Mouse (Mus musculus): ENCODE results near the gene Chadl. TPM values are rescaled to one million over a fixed set of nuclear protein-coding genes. Genes with fewer than 3 reads are reported as not detected.

Gene Chadl
- polyA plus RNA-seq, 1 experiment from 2014 or later, result 29.7 TPM

GRCm38 (mm10) chr15:81661701-81662100 is 35.4 kb downstream of the Chadl start:
- Histone ChIP-seq H3K4me3 (replicated peaks; ENCODE audit: low read length) (no peak overlapping the region), H3K4me2 (replicated peaks) (no peak overlapping the region), H3K9ac (no peak overlapping the region), H3K27me3 (ENCODE audit: control insufficient read depth, insufficient read depth, low read length) (no peaks in the 10 kb centered on the region), H3K9me3 (ENCODE audit: control insufficient read depth, low read length) (no peaks in the 10 kb centered on the region), H3K27ac (no peak overlapping the region), H3K4me1 (replicated peaks; ENCODE audit: control insufficient read depth, insufficient read depth, low read length) (peaks cover 9% of the 10 kb centered on the region), H3K36me3 (replicated peaks; ENCODE audit: control insufficient read depth, insufficient read depth) (no peaks in the 10 kb centered on the region)
- 93% methylated on average over 2 of the region's 2 CpGs for WGBS
- DNase-seq (ENCODE audit: low spot score) (no peak), ATAC-seq (ENCODE audit: low FRiP score) (no peak)

- Histone ChIP-seq H3K36me3 (replicated peaks; ENCODE audit: control insufficient read depth, insufficient read depth) (peaks cover 62% of the 10 kb centered on the region), H3K4me1 (replicated peaks; ENCODE audit: control insufficient read depth, insufficient read depth, low read length) (no peaks in the 10 kb centered on the region), H3K9me3 (ENCODE audit: control insufficient read depth, low read length) (no peaks in the 10 kb centered on the region), H3K4me2 (replicated peaks) (no peak overlapping the region), H3K27me3 (ENCODE audit: control insufficient read depth, insufficient read depth, low read length) (no peaks in the 10 kb centered on the region), H3K27ac (no peak overlapping the region), H3K9ac (no peak overlapping the region), H3K4me3 (replicated peaks; ENCODE audit: low read length) (no peak overlapping the region)
- 89% methylated on average over 7 of the region's 7 CpGs for WGBS
- DNase-seq (ENCODE audit: low spot score) (no peak), ATAC-seq (ENCODE audit: low FRiP score) (no peak)
Observed at GRCm38 (mm10) chr15:81650636-81651035, 46.5 kb downstream of the Chadl start.

DNA sequence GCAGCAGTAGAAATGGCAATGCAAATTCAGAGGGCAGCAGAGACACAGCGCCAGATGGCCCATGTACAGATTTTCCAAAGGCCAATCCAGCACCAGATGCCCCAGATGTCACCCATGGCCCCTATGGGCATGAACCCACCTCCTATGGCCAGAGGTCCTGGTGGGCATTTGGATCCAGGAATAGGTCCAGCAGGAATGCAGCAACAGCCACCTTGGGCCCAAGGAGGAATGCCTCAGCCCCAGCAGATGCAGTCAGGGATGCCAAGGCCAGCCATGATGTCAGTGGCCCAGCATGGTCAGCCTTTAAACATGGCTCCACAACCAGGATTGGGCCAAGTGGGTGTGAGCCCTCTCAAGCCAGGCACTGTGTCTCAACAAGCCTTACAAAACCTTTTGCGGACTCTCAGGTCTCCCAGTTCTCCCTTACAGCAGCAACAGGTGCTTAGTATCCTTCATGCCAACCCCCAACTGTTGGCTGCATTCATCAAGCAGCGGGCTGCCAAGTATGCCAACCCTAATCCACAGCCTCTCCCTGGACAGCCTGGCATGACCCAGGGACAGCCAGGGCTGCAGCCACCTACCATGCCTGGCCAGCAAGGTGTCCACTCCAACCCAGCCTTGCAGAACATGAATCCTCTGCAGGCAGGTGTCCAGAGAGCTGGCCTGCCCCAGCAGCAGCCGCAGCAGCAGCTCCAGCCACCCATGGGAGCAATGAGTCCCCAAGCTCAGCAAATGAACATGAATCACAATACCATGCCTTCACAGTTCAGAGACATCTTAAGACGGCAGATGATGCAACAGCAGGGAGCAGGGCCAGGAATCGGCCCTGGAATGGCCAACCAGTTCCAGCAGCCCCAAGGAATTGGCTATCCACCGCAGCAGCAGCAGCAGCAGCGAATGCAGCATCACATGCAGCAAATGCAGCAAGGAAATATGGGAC is 47.3 kb downstream of the Chadl start:
- H3K27ac ChIP-seq, result no peak overlapping the region
- no peaks in the 10 kb centered on the region for H3K4me1 ChIP-seq (replicated peaks; ENCODE audit: control insufficient read depth, insufficient read depth, low read length)
- ATAC-seq (ENCODE audit: low FRiP score), result no peak
- H3K9ac ChIP-seq, result no peak overlapping the region
- H3K9me3 ChIP-seq (ENCODE audit: control insufficient read depth, low read length), result no peaks in the 10 kb centered on the region
- 93% methylated on average over 8 of the region's 8 CpGs for WGBS
- H3K36me3 ChIP-seq (replicated peaks; ENCODE audit: control insufficient read depth, insufficient read depth), result peaks cover 70% of the 10 kb centered on the region
- no peaks in the 10 kb centered on the region for H3K27me3 ChIP-seq (ENCODE audit: control insufficient read depth, insufficient read depth, low read length)
- DNase-seq (ENCODE audit: low spot score), result no peak
- no peak overlapping the region for H3K4me3 ChIP-seq (replicated peaks; ENCODE audit: low read length)
- no peak overlapping the region for H3K4me2 ChIP-seq (replicated peaks)

Other genes starting within 250 kb of the Chadl start
- 452 and 483 TPM in 2 replicates for gene Rbx1, start 231.0 kb downstream of the Chadl start, polyA plus RNA-seq (2014; fragmentation: Nextera tagmentation; extraction: Ambion mirVana)
- 22.7 and 24.8 TPM in 2 replicates for gene Ep300, start 111.9 kb downstream of the Chadl start, polyA plus RNA-seq (2014; fragmentation: Nextera tagmentation; extraction: Ambion mirVana)
- 26.2 and 27.9 TPM in 2 replicates for gene L3mbtl2, start 33.4 kb downstream of the Chadl start, polyA plus RNA-seq (2014; fragmentation: Nextera tagmentation; extraction: Ambion mirVana)
- gene Zc3h7b, start 47.8 kb upstream of the Chadl start, polyA plus RNA-seq (2014; fragmentation: Nextera tagmentation; extraction: Ambion mirVana), result 58.9 and 62.7 TPM in 2 replicates
- 117 and 135 TPM in 2 replicates for gene Rangap1, start 48.2 kb upstream of the Chadl start, polyA plus RNA-seq (2014; fragmentation: Nextera tagmentation; extraction: Ambion mirVana)
- gene Tef, start 105.1 kb upstream of the Chadl start, polyA plus RNA-seq (2014; fragmentation: Nextera tagmentation; extraction: Ambion mirVana), result 16.8 and 18.7 TPM in 2 replicates
- gene Tob2, start 161.5 kb upstream of the Chadl start, polyA plus RNA-seq (2014; fragmentation: Nextera tagmentation; extraction: Ambion mirVana), result 13.4 and 14.9 TPM in 2 replicates
- 117 and 130 TPM in 2 replicates for gene Phf5a, start 174.6 kb upstream of the Chadl start, polyA plus RNA-seq (2014; fragmentation: Nextera tagmentation; extraction: Ambion mirVana)
- 252 and 281 TPM in 2 replicates for gene Aco2, start 175.0 kb upstream of the Chadl start, polyA plus RNA-seq (2014; fragmentation: Nextera tagmentation; extraction: Ambion mirVana)
- gene Polr3h, start 229.0 kb upstream of the Chadl start, polyA plus RNA-seq (2014; fragmentation: Nextera tagmentation; extraction: Ambion mirVana), result 85.5 and 100.0 TPM in 2 replicates
- gene Csdc2, start 239.5 kb upstream of the Chadl start, polyA plus RNA-seq (2014; fragmentation: Nextera tagmentation; extraction: Ambion mirVana), result 183 and 199 TPM in 2 replicates